Mouse (Mus musculus): ENCODE data around the gene Hsph1. TPM values are rescaled to one million over a fixed set of nuclear protein-coding genes. Genes with fewer than 3 reads are reported as not detected.

The Hsph1 gene
- polyA plus RNA-seq, 1 experiment from 2014 or later: 57.4 TPM

DNA sequence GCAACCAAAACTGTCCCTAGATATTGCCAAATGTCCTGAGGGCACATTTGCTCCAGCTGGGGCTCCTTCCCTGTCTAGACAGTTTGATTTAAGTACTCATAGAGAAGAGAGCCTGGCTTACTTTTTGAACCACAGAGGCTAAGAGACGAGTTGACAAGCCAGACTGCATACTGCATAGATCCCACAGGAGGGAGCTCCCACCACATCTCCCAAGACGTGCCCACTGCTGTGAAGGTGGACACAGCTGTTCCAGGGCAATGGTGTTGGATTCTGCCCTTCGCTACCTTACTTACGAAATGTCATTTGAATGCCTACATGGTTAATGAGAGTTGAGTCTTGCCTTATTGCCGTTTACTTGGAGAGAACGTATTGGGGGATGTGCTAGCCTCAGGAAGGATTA lies 6.2 kb upstream of the Hsph1 start:
- Histone ChIP-seq H3K4me2 (no peak overlapping the region), H3K9ac (no peak overlapping the region), H3K27me3 (ENCODE audit: insufficient read depth, low read length) (no peaks in the 10 kb centered on the region), H3K27ac (ENCODE audit: low read depth) (no peak overlapping the region), H3K4me1 (ENCODE audit: insufficient read depth) (0 out of 2 replicates have a peak, but pooled peaks cover under 1% of the 10 kb centered on the region), H3K4me3 (ENCODE audit: low read depth, low read length) (no peak overlapping the region), H3K9me3 (ENCODE audit: low read depth, low read length) (no peaks in the 10 kb centered on the region), H3K36me3 (ENCODE audit: insufficient read depth) (no peaks in the 10 kb centered on the region)
- DNase-seq: peak; percentile 39
- TF ChIP-seq CTCF (IDR thresholded peaks at IDR 0.05; ENCODE audit: low read depth): peak; percentile 54
- ATAC-seq (ENCODE audit: insufficient read depth): peak; percentile 55; the same call in 1 of the 2 replicates
- WGBS: 44% methylated on average over 6 of the region's 6 CpGs

DNA sequence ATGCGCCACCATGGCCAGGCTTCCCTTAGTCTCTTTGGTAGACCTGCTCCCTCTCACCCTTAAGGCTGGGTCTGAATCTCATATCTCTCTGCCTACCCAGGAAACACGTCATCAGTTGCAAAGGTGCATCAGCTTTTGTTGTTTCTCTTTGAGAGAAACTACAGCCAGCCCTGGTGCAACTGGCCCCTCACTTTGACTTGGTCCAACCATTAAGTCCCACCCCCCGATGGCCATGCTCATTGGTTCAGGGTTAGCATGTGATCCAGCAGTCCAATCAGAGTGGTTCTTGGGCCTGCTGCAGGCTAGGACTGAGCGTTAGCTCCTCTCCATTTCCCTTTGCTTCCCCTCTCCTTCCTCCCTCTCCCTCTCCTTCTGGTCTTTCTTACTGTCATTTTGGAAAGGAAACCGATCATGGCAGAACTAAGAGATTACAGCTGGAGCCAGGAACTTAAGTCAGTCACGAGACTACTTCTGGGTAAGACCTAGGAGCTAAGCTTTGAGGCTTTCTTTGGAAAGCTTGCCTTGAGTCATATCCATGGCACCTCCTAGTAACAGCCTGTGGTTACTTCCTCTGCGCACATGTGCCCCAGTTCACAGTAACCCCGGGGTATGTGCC lies 5.2 kb upstream of the Hsph1 start:
- 77% methylated on average over 8 of the region's 8 CpGs for WGBS
- H3K9me3 ChIP-seq (ENCODE audit: low read depth, low read length): no peaks in the 10 kb centered on the region

DNA sequence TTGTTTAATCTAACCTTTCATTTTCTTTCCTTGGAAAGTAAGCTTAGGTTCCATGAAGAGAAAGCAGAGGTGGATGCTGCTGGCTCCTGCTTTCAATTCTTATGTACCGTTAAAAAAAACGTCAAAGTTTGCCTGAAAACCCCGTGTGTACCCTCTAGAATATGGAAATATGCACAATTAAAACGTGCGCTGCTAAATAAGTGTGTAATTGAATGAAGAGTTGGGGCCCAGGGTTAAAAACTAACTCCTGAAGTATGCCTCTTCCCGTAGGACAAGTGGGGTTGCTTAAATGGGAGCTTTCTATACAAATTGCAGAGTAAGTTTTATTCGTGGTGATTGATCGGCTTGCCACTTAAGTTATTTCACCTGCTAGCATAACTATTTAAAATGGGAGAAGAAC lies 1.1 kb upstream of the Hsph1 start:
- Histone ChIP-seq H3K27ac (ENCODE audit: low read depth) (peak overlapping the region; percentile 74; the same call in 1 of the 2 replicates), H3K9ac (peak overlapping the region; percentile 60), H3K27me3 (ENCODE audit: insufficient read depth, low read length) (no peaks in the 10 kb centered on the region), H3K9me3 (ENCODE audit: low read depth, low read length) (no peaks in the 10 kb centered on the region), H3K36me3 (ENCODE audit: insufficient read depth) (peaks cover 15% of the 10 kb centered on the region), H3K4me2 (peak overlapping the region; percentile 57), H3K4me3 (ENCODE audit: low read depth, low read length) (peak overlapping the region; percentile 83), H3K4me1 (ENCODE audit: insufficient read depth) (peaks cover 12% of the 10 kb centered on the region)
- ATAC-seq (ENCODE audit: insufficient read depth): no peak
- no peak for TF ChIP-seq CTCF (IDR thresholded peaks at IDR 0.05; ENCODE audit: low read depth)
- DNase-seq: peak; percentile 47
- WGBS: 39% methylated on average over 8 of the region's 8 CpGs

More for the DNA sequence above, 5.2 kb upstream of the Hsph1 start:
- TF ChIP-seq CTCF (IDR thresholded peaks at IDR 0.05; ENCODE audit: low read depth): no peak
- 0 out of 2 replicates have a peak, but pooled peaks cover 3% of the 10 kb centered on the region for H3K4me1 ChIP-seq (ENCODE audit: insufficient read depth)
- no peaks in the 10 kb centered on the region for H3K27me3 ChIP-seq (ENCODE audit: insufficient read depth, low read length)
- DNase-seq (no peak), ATAC-seq (ENCODE audit: insufficient read depth) (no peak)
- H3K4me2 ChIP-seq: no peak overlapping the region
- H3K4me3 ChIP-seq (ENCODE audit: low read depth, low read length): no peak overlapping the region
- no peak overlapping the region for H3K27ac ChIP-seq (ENCODE audit: low read depth)
- H3K9ac ChIP-seq: no peak overlapping the region
- no peaks in the 10 kb centered on the region for H3K36me3 ChIP-seq (ENCODE audit: insufficient read depth)

DNA sequence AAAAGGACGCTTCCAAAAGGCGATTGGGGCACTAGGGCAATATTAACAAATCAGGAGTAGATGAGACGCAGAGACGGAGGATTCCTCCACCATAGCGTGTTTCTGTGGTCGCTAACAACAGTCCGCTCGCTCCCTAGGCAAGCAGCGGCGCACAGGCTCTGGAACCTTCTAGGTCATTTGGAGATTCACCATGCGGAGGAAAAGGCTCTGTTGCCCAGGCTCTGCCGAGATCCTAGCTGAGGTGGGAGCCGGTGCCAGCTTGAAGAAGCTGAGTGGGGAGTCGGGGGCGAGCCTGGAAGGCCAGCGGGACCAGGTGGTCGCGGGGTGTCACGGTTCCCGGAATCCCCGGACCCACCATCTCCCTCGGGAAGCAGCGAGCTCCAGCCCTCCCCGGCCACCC lies 620 bp downstream of the Hsph1 start:
- Histone ChIP-seq H3K36me3 (ENCODE audit: insufficient read depth) (peaks cover 32% of the 10 kb centered on the region), H3K9ac (peak overlapping the region; percentile 75), H3K4me3 (ENCODE audit: low read depth, low read length) (peak overlapping the region; percentile 83), H3K4me1 (ENCODE audit: insufficient read depth) (peaks cover 12% of the 10 kb centered on the region), H3K4me2 (peak overlapping the region; percentile 73), H3K27ac (ENCODE audit: low read depth) (peak overlapping the region; percentile 89), H3K9me3 (ENCODE audit: low read depth, low read length) (no peaks in the 10 kb centered on the region), H3K27me3 (ENCODE audit: insufficient read depth, low read length) (no peaks in the 10 kb centered on the region)
- no peak for TF ChIP-seq CTCF (IDR thresholded peaks at IDR 0.05; ENCODE audit: low read depth)
- ATAC-seq (ENCODE audit: insufficient read depth) (no peak), DNase-seq (peak; percentile 65)
- under 1% methylated on average over 24 of the region's 24 CpGs for WGBS

DNA sequence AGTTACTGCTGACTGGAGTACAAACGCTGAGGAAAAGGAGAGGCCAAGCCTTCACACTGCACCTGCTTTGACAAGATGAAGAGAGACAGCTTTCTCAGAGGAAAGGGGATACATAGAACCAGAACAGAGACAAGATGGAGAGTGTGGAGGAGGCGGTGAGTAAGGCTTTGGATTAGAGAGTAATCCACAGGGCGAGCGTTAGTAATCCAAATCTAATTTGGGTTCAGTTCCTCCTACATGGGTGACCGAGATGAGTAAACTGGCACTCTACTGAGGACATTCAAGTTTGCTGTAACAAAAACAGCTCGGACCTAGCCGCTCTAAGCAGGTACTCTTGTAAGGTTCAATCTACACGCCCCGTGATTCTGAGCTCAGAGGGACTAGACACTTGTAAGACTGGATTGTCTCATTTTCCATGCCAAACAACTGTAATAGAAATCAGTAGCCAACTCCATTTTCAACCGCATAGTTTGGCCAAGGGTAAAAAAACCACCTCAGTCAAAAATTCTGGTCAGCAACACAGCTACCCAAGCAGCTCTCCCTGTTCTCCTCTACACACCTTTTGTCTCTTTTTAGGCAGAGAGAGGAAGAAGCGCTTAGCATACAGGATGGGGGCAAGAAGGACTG lies 1.7 kb downstream of the Hsph1 start:
- ATAC-seq (ENCODE audit: insufficient read depth) (no peak), DNase-seq (no peak)
- no peak for TF ChIP-seq CTCF (IDR thresholded peaks at IDR 0.05; ENCODE audit: low read depth)
- H3K4me1 ChIP-seq (ENCODE audit: insufficient read depth): peaks cover 12% of the 10 kb centered on the region
- peak overlapping the region; percentile 83 for H3K4me3 ChIP-seq (ENCODE audit: low read depth, low read length)
- H3K27ac ChIP-seq (ENCODE audit: low read depth): no peak overlapping the region
- peak overlapping the region; percentile 75 for H3K9ac ChIP-seq
- WGBS: 62% methylated on average over 11 of the region's 11 CpGs
- H3K27me3 ChIP-seq (ENCODE audit: insufficient read depth, low read length): no peaks in the 10 kb centered on the region
- H3K4me2 ChIP-seq: peak overlapping the region; percentile 73
- peaks cover 42% of the 10 kb centered on the region for H3K36me3 ChIP-seq (ENCODE audit: insufficient read depth)
- no peaks in the 10 kb centered on the region for H3K9me3 ChIP-seq (ENCODE audit: low read depth, low read length)

DNA sequence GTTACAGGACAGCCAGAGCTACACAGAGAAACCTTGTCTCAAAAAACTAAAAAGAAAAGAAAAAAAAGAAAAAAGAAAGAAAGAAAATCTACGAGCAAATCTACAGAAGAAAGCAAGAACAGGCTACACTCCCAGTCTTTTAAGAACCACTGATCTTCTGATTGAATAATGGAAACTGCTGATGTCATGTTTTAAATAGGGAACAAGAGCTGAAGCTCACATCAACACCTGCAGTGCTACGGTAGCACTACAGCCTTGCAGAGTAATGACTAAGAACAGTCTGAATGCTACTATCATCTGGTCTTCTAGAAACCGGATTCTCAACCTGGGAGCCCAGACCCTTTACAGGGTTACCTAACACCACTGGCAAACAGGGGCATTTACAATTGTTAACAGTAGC lies 10.6 kb downstream of the Hsph1 start:
- no peak overlapping the region for H3K27ac ChIP-seq (ENCODE audit: low read depth)
- DNase-seq: no peak
- no peaks in the 10 kb centered on the region for H3K4me1 ChIP-seq (ENCODE audit: insufficient read depth)
- WGBS: 93% methylated on average over 3 of the region's 3 CpGs
- no peak overlapping the region for H3K4me3 ChIP-seq (ENCODE audit: low read depth, low read length)
- ATAC-seq (ENCODE audit: insufficient read depth): no peak
- no peak for TF ChIP-seq CTCF (IDR thresholded peaks at IDR 0.05; ENCODE audit: low read depth)
- H3K36me3 ChIP-seq (ENCODE audit: insufficient read depth): peaks cover 96% of the 10 kb centered on the region
- H3K9me3 ChIP-seq (ENCODE audit: low read depth, low read length): no peaks in the 10 kb centered on the region
- no peak overlapping the region for H3K9ac ChIP-seq
- H3K4me2 ChIP-seq: no peak overlapping the region
- no peaks in the 10 kb centered on the region for H3K27me3 ChIP-seq (ENCODE audit: insufficient read depth, low read length)

DNA sequence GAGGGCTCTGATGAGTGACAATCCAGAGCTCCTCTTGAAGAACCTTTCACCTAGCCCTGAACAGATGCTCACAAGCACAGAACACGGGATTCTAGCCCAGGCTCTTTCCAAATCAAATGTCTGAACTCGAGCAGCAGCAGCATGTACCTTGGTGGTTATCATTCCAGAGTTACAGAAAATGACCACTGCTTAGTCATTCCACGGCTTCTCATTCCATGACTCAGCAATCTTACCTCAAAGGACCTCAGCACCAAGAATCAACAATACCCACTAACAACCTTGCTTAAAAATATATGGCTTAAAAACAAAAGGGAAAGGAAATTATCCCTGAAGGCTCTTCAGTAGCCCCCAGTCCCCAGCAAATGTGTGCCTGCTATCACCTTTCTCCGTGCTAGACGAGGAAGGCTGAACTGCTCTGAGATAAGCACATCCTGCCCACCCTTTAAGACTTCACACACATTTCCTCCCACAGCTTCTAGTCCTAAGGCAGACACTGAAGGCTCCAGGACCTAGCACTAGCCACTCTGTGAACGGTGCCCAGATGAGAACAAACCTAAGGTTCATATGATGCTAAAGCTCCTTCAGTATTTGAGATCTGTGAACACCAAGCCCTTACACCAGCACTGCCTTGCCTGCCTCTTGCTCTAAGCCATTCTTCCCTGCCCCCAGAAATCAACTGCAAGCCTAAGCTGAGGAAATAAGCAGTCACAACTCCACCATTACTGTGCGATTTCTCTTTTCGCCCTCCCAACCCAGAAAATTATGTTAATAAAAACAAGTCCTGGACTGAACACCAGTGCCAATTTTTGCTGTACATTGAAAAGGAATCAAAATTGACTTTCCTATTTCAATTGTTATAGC lies 12.1 kb downstream of the Hsph1 start:
- DNase-seq (no peak), ATAC-seq (ENCODE audit: insufficient read depth) (no peak)
- Histone ChIP-seq H3K27ac (ENCODE audit: low read depth) (no peak overlapping the region), H3K4me1 (ENCODE audit: insufficient read depth) (no peaks in the 10 kb centered on the region), H3K9me3 (ENCODE audit: low read depth, low read length) (no peaks in the 10 kb centered on the region), H3K4me2 (no peak overlapping the region), H3K9ac (no peak overlapping the region), H3K36me3 (ENCODE audit: insufficient read depth) (peaks cover 96% of the 10 kb centered on the region), H3K4me3 (ENCODE audit: low read depth, low read length) (no peak overlapping the region), H3K27me3 (ENCODE audit: insufficient read depth, low read length) (no peaks in the 10 kb centered on the region)
- no peak for TF ChIP-seq CTCF (IDR thresholded peaks at IDR 0.05; ENCODE audit: low read depth)
- 64% methylated on average over 8 of the region's 8 CpGs for WGBS
